Mouse (Mus musculus): ENCODE measurements around the gene Cacna1c.

- TF ChIP-seq EP300 (optimal IDR thresholded peaks at IDR 0.05) (no peak), CTCF (IDR thresholded peaks at IDR 0.05; ENCODE audit: low read depth) (no peak)
Measured at GRCm38 (mm10) chr6:118592662-118593376, 603.4 kb downstream of the Cacna1c start.
